Mouse (Mus musculus) heart, adult 2 months (tissue): ENCODE data around the gene Col15a1.

Experiments used
- CTCF ChIP-seq: fragments of 200-600 bp; IDR thresholded peaks from 2 replicates; pipeline ENCODE4 v1.8.1; 2022; ENCODE audit warnings: antibody characterized with exemption, mild to moderate bottlenecking, moderate library complexity
- EP300 ChIP-seq: fragments of 200-500 bp; IDR thresholded peaks from 2 replicates; pipeline ENCODE4 v1.6.1; 2011; ENCODE audit warnings: low read depth, low read length, control low read depth; ENCODE audit not compliant: insufficient read depth
- POLR2A ChIP-seq: fragments of 200-500 bp; IDR thresholded peaks from 2 replicates; pipeline ENCODE4 v1.6.1; 2011; ENCODE audit warnings: mild to moderate bottlenecking, low read depth, low read length, control low read depth; ENCODE audit not compliant: insufficient read depth

DNA sequence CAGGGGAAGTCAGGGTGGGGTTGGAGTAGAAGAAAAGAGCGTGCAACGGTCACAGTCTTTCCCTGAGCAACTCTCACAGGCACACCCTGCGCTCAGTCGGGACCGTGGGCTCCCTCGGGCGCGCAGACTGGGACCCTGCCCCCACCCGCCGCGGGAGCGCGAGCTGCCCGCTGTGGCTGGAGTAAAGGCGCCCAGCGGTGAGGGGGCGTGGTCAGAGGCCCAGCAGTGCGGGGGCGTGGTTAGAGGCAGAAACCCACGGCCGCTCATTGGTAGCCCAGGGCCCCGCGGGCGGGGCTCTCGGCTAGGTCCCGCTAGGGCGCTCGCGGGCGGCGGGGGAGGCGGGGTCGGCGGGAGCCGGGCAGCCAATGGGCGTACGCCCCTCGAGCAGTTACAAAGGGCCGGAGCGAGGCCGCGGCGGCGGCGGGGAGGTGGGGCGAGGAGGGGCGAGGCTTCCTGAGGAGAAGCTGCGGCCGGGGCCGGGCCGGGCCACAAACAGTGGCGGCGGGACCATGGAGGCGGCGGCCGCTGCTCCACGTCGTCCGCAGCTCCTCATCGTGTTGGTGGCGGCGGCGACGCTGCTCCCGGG, 144.9 kb downstream of the Col15a1 start, which contains the start of gene Tgfbr1:
- TF ChIP-seq POLR2A = peak; percentile 73; the same call in 1 of the 2 replicates
- no peak for TF ChIP-seq CTCF
- no peak for TF ChIP-seq EP300
